9 mouse cellular contexts compared by ENCODE assay signal in genomic region chr11:90369605-90370004, GRCm38 (mm10). TPM values are rescaled to one million over a fixed set of nuclear protein-coding genes. Genes with fewer than 3 reads are reported as not detected.
DNase-seq lines count a peak whose midpoint lies in the region; ATAC-seq and TF ChIP-seq lines count a peak whose summit lies in the region.
"Had no signal": no experiment of that assay in that cellular context is flagged by ENCODE, and none has a peak within 500 bp of the region (broad histone marks: within the 10 kb centered on the region; RNA-seq: fewer than 3 reads in every experiment).

No protein-coding gene starts in this region.

- H3K4me3 ChIP-seq in intestine, postnatal 0 days (ENCODE audit: low read depth, low read length), result no peak overlapping the region

- H3K36me3 ChIP-seq in intestine, postnatal 0 days (ENCODE audit: control insufficient read depth, insufficient read depth), result no peaks in the 10 kb centered on the region

- H3K9me3 ChIP-seq in intestine, postnatal 0 days (ENCODE audit: control insufficient read depth), result no peaks in the 10 kb centered on the region

- DNase-seq in adrenal gland, postnatal 25 days, result peak; percentile 86
- DNase-seq in embryo, embryonic 9.5 days (ENCODE audit: extremely low spot score), result peak; percentile 40
- DNase-seq in heart, adult 11 months, result peak; percentile 99
- DNase-seq in left cerebral cortex, adult 9 months (ENCODE audit: low spot score in 2 of 2), result peak; percentile 90 to 98
- DNase-seq in lung, postnatal 4 days, result peak; percentile 88 to 92
- peak; percentile 93 for DNase-seq in right cerebral cortex, postnatal 25 days

- ATAC-seq in intestine, postnatal 0 days, result no peak
- no peak for ATAC-seq in erythroid progenitor cell, adult 5-6 weeks (replicated peaks; ENCODE audit: low FRiP score, poor library complexity, severe bottlenecking)

- peak overlapping the region; percentile 58 for H3K27ac ChIP-seq in intestine, postnatal 0 days (ENCODE audit: low read depth, low read length)

- 32% methylated on average over 8 of the region's 8 CpGs for WGBS in intestine, postnatal 0 days

- peak overlapping the region; percentile 37; the same call in 1 of the 2 replicates for H3K4me2 ChIP-seq in intestine, postnatal 0 days (replicated peaks; ENCODE audit: low read depth)

- no peak for TF ChIP-seq CTCF in intestine, postnatal 0 days (IDR thresholded peaks at IDR 0.05; ENCODE audit: low read depth)

- no peaks in the 10 kb centered on the region for H3K27me3 ChIP-seq in intestine, postnatal 0 days (replicated peaks; ENCODE audit: control insufficient read depth, insufficient read depth, low read length)

- peaks cover 20% of the 10 kb centered on the region for H3K4me1 ChIP-seq in intestine, postnatal 0 days (replicated peaks; ENCODE audit: control insufficient read depth, insufficient read depth, low read length)

- no peak overlapping the region for H3K9ac ChIP-seq in intestine, postnatal 0 days (ENCODE audit: low read depth, low read length)

RNA-seq across cellular contexts. Expression of gene Hlf, which starts 21.1 kb away (rescaled TPM):
- 17.9 and 22.8 TPM in 2 replicates for total RNA-seq in adrenal gland, postnatal 25 days (2021)
- 0.81 and 1.0 TPM in 2 replicates for polyA plus RNA-seq in intestine, postnatal 0 days (2015; fragmentation: Nextera tagmentation; extraction: Ambion mirVana)
- total RNA-seq in erythroid progenitor cell, adult 5-6 weeks (2015; ENCODE audit: low replicate concordance), result 1.4 and 3.4 TPM in 2 replicates
- 0.51 TPM in 1 of 2 replicates, not detected in the other for total RNA-seq in erythroid progenitor cell, adult 5-6 weeks (2017; ENCODE audit: low replicate concordance)
- total RNA-seq: neutrophil, adult 5-6 weeks had no signal

Comparison
In these comparisons a context has a peak if more than half of its experiments do, and no peak if none do; other contexts are left out.
1. DNase-seq: peak in every context shown above with its lines; median percentile 99 in heart, adult 11 months; 94 in left cerebral cortex, adult 9 months; 93 in right cerebral cortex, postnatal 25 days; 90 in lung, postnatal 4 days; 86 in adrenal gland, postnatal 25 days; 40 in embryo, embryonic 9.5 days.